Mouse (Mus musculus) c-Kit-positive CD71-positive TER-119-positive erythroid progenitor cells, embryonic 14.5 days (primary cell): ENCODE results near the gene Rab1b.
"Not testable (repeated sequence)": the region's sequence is repeated elsewhere in the genome, so short reads cannot be mapped to it uniquely, and the experiment has no call there.

Experiments
- DNase-seq: peaks from one replicate; pipeline ENCODE4 v3.0.0-alpha.2; 2013; ENCODE audit warnings: low spot score

The Rab1b gene

DNA sequence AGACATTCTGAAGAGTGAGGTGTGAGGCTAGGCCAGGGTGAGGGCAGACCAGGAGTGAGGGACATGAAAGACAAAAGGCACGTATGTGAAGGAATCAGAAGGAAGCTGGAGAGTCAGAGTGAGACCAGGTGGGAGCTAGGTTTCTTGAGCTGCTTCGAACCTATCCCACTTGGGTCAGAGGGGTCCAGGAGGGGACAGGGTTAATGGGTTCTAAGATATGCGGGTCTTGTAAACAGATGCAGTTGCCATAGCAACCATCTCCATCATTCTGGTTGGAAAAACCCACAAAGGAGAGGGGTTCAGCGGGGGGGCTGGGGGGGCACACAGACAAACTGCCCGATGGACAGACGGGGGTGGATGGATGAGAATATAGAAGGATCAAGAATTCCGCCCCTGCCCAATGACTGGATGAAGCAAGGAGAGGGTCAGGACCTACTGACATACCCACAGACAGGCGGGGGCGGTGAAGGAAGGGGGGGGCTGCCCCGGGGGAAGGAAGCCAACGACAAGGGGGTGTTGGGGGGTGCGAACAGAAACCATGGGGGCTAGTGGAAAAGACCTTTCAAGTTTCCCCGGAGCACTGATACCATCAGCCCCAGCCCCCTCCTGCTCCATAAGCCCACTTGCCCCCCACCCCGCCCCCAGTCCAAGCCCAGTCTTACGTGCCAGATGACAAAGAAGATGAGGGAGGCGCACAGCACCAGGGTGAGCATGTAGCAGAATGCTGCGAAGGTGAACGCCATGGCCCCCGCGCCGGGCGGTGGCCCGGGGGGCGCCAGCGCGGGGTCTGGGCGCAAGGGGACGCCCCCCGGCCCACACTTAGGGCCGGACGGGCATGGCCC lies 9.1 kb downstream of the Rab1b start:
- DNase-seq: no peak

DNA sequence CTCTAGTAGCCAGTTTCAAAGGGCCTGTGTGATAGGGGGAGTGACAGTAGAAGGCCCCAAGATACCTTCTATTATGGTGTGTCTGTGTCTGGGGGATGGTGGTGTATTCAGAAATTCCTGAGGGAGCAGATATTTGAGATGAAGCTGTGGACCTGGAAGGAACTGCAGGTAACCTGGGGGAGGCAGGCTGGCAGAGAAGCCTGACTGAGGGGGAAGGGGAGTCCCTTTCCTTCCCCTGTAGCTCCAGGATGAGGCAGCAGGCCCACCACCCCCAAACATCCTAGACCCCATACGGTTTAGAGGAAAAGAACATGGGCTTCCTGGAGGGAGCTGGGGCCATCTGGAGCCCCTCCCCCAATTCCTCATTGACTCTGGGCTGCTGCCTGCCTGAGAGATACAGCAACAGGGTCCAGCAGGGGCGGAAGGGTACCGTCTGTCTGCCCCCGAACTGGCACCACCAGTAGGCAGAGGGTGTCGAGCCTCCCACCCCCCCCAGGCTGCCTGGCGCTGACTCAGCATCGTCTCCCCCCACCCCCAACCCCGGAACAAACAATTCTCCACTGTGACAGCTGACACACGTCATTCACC lies 10.9 kb downstream of the Rab1b start:
- DNase-seq: no peak

DNA sequence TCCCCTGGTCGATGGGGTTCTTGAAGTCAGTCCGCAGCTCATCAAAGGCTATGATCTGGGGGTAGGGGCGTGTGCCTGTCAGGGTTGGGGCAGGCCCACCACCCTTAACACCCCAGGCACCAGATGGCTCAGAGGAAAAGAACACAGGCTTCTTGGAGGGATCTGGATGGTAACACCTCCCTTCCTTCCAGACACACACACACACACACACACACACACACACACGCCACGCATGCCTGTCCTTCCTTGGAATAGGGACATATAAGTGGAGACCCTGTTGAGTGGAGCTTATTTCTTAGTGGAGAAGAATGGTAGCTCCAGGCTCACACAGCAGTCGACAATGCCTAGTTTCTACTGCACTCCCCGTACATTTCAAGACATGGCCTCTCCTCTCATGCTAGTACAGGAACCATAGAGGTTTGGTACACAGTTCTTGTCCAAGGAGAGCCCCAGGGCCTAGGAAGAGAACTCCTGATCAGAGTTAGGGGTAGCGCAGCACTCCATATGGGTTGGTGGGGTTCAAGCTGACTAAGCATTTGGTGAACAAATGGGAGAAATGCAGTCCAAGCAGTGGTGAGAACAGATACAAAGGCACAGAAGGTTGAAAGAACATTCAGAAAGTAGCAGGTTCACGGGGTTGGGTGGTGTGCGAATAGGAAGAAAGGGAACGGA lies 12.0 kb downstream of the Rab1b start:
- DNase-seq: no peak

DNA sequence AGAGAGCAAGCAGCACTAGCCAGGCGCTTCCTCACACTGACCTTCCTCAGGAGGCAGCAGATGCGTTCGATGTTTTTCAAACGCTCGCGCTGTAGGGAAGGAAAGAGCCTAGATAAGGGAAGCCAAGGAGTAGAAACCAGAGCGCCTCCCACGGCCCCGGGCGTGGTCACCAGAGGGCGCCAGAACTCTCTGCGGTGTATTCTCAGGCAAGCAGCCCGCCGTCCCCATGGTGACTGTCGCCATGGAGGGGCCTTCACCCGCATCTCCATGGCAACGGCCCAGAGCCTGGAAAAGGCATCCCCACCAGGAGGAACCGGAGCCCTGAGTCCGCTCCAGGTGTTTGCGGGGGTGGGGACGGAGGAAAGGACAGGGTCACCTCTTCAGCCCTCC lies 12.6 kb downstream of the Rab1b start:
- DNase-seq: peak; percentile 86

DNA sequence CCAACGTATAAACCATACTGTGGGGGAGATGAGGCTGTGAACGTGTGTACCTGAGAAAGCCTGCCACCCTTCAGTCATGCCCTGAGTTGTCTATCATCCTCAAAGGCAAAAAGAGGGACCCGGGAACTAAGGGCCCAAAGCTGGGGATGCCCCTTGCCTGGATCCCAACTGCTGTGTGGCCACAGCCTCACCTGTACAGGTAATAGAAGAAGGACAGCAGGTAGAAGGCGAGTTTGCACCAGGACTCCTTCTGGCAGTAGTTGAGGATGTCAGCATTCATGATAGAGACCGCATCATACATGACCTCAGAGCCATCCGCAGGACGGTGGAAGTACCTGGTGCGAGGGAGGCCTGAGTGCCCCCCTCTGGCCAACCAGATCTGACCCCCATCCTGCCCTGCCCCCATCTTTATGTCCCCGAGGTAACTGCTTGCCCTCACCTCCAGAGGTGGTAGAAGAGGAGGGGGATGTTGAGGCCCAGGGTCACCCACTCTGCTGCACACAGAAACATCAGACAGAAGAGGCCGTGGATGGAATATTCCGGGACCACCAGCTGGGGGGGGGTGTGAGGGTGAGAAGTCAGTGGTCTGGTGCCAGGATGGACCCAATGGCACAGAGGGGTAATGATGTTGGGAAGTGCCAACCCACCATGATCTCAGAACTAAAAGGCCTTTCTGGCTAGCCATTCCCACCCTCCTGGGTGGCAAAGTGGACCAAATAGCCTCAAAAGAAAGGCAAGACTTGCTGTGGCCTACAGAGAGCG lies 13.2 kb downstream of the Rab1b start:
- no peak for DNase-seq

DNA sequence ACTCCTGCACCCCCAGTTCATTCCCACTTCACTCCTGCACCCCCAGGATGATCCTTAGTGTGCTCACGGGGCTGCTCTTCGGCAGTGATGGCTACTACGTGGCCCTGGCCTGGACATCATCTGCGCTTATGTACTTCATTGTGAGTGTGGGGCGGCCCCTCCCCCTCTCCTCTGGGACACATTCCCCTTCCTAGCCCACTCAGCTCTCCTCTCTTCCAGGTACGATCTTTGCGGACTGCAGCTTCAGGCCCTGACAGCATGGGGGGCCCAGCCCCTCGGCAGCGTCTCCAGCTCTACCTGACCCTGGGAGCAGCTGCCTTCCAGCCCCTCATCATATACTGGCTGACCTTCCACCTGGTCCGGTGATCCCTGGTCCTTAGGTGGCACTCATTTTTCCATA lies 14.8 kb downstream of the Rab1b start:
- no peak for DNase-seq

DNA sequence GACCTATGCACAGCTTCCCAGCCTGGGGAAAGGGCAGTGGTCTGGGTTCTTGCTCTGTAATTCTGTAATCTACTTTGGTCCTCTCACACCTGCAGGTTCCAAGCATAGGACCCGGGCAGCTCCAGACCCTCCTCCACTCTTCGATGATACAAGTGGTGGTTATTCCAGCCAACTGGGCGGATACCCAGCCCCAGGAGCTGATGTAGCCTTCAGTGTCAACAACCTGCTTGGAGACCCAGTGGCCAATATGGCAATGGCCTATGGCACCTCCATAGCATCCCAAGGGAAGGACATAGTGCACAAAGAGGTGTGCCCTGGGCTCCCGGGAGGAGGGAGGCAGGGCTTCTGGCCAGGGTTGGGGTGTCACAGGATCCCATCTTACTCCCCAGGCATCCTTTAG lies 17.5 kb downstream of the Rab1b start:
- no peak for DNase-seq

DNA sequence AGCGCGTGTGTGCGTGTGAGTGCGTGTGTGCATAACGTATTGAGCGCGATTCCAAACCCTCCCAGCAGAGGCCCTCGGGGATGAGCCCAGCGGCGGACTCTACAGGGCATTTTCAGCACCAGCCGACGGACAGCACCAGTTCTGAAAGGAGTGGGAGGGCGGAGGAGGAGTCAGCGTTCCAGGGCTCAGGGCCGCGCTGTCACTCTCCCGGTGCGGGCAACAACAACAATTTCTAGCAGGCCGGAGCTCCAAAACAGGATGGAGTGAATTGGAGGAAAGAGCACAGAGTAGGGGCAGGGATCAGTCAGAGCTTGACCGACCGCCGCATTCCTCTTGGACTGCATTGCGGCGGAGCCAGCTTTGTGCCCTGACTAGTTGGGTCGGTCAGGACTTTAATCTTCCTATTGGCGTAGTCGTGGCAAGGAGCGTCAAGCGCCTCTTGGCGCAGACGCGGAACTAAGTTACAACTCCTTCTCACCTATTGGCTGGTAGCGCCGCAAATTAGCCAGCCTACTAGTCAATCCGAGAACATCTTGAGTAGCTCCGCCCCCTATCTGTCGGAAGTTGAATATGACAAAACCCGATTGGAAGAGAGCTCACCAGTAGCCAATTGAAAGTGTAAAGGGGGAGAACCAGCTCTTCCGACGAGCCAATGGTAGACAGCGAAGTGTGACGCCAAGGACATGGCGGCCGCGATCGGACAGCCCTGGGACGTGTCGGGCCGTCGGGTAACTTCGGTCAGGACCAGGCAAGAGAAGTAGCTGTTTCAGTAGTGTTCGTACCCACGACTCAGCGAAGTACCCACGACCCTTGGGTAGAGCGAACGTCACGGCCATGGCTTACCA lies 18.8 kb downstream of the Rab1b start, which contains the start of gene Yif1a:
Yif1a (plus strand) TSS at position 655 of the 845 bp plus-strand sequence.
- DNase-seq: peak; percentile 97

DNA sequence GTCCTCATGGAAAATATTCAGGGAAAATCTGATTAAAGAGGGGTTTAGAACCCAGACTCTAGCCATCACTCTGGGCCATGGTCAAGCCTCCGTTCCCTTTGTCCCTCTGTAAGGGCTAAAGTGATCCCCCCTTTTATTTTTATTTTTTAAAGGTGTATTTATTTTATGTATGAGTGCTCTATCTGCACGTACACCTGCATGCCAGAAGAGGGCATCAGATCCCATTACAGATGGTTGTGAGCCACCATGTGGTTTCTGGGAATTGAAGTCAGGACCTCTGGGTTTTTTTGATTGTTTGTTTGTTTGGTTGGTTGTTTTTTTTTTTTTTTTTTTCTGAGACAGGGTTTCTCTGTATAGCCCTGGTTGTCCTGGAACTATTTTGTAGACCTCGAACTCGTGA lies 20.3 kb downstream of the Rab1b start:
- not testable (repeated sequence) for DNase-seq

DNA sequence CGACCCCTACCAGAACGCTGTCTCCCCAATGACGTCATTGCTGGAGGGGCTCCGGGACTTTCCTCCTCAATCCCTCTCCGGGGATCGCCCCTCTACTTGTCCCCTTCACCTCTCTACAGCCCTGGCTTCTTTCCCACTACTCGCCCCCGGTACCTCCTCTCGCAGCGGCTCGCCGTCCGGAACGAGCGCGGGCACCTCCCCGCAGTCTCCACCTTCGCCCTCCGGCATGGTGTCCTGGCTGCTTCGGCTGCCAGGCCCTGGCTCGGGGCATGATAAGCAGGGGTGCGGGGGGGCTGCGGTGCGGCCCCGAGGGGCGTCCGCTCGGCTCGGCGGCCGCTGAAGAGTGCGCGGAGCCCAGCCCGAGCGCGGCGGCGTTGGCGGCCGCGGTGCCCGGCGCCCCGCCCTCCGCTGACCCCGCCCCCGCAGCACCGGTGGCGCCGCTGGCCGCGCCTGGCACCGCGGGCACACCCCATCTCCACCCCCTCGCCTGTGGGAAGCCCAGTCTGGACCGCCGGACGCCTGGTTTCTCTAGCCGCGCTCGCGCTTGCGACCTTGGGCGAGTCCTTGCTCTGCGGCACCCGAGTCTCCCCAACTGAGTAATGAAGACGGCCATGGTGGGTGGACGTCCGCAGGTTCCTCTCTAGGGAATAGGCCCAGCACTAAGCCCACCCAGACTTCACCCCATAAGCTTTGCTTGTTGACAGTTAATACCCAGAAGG lies 21.6 kb downstream of the Rab1b start, which contains the start of gene Tmem151a:
Tmem151a (minus strand) TSS at position 387 of the 719 bp plus-strand sequence.
- no peak for DNase-seq

DNA sequence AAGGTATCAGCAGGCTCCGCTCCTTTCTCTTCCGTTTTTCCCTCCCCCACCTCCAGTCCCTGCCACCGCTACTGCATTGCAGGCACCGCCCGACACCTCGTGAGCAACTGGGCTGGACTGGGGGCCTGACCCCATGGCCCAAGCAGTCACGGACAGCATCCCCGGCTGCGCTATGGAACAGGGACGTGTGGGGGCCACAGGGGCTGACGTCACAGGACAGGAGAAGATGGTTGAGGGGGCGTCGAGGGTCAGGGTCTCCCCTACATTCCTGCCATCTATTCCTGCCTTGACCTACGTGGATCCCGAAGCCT lies 22.1 kb downstream of the Rab1b start:
- DNase-seq: no peak

DNA sequence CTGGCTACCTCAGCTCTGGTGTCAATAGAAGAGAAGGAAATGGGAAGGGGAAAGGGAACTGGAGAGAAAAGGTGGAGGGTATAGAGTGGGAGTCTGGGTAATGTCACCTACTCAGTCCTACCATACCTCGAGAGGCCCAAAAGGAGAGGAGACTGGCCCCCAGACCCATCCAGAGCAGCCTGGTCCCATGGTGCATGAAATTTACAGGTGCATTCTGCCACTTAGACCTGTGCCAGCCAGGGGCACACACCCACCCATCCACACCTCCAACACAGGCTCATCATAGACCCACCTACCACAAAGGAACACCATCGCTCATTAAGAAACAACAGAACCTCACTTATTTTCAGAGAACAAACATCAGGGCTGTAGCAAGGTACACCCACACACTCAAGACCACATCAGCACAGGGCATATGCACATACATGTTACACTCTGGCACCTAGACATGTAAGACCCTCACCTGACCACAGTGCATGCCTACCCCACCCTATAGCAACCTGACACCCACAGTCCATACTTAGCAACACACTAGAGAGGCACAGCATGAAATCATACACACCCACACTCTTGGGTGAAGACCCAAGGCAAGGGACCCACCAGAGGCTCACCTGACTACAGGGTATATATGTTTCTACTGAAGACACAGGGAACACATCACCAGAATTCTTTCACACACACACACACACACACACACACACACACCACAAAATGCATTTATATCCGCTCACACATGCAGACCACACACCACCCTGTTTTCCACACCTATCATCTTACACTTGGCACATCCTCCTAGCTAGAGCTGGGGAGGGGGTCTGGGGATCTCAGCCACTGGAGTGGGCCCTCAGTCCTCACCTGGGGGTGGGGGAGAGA lies 22.7 kb downstream of the Rab1b start:
- DNase-seq: no peak

DNA sequence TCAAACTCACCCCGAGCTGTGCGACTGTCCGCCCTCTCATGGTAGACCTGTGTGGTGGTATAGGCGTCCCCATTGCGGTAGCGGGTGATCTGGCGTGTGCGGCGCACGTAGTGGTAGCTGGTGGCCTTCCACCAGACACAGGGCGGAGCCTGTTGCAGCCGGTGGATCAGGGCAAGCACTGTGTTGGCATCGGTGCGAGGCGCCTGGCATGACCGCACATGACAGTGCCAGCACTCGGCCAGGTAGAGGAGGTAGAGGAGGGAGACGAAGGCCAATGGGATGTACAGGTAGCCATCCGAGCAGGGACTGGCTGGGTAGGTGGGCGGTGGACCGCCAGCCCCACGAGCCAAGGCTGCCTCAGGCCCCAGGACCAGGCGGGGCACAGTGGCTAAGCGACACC lies 24.3 kb downstream of the Rab1b start:
- DNase-seq: no peak

DNA sequence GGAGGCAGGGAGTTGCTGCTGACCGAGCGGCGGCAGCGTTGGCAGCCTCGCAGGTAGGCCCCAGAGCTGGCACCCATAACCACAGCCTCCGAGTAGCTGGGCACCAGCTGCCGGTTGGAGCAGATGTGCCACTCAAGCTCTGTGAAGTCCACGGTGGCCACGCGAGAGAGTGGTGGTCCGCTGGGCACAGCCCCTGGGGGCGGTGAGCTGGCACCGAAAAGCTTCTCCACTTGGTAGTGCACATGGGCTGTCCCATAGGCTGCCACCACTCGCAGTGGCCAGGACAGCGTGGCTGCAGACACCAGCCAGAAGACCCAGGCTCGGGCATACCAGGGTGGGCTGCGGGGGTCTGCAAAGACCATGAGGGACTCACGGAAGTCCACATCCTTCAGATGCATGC lies 24.9 kb downstream of the Rab1b start:
- DNase-seq: no peak

DNA sequence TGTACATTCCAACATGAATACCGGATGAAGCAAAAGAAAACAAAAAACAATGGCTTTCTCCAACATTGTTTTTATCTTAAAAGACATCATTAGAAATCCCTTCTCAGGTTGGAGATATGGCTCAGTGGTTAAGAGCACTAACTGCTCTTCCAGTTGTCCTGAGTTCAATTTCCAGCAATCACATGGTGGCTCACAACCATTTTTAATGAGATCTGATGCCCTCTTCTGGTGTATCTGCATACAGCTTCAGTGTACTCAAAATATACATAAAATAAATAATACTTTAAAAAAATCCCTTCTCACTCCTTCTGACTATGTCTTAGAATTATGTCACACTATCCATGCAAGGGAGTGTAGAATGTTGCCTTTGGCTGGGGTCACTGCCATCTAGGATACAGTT lies 27.6 kb downstream of the Rab1b start:
- DNase-seq: no peak

DNA sequence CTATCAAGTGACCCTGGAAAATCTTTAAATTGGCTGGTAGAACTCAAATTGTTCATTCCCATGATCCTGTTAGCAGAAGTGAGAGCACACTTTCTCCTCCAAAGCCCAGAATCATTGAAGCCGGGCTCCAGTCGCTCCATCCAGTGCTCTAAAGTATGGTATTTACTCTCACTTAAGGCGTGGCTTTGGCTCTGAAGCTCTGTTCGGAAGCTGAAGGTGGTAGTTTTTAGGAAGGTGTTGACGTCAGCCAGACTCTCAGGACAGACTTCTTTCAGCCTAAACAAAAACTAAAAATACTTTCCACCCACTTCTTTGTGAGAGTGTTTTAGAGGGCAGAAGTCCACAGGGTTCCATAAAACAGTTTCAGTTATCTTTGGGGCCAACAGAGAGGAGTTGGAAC lies 33.4 kb downstream of the Rab1b start:
- no peak for DNase-seq

DNA sequence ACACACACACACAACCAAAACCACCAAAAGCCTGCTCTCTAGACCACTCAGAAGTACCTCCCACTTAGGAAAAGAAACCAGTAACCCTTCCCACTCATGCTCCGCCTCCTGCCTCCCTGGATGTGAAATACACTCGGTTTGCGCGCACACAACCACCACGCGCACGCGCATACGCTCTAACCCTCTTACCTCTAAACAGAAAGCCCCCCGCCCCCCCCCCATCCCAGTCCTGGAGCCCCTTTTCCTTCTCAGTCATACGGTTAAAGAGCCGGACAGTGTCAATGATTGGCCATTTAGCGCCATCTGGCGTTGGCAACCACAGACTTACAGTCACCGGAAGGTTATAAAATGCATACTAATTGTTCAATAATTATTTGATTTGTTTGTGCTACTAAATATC lies 33.8 kb downstream of the Rab1b start:
- DNase-seq: peak; percentile 58

DNA sequence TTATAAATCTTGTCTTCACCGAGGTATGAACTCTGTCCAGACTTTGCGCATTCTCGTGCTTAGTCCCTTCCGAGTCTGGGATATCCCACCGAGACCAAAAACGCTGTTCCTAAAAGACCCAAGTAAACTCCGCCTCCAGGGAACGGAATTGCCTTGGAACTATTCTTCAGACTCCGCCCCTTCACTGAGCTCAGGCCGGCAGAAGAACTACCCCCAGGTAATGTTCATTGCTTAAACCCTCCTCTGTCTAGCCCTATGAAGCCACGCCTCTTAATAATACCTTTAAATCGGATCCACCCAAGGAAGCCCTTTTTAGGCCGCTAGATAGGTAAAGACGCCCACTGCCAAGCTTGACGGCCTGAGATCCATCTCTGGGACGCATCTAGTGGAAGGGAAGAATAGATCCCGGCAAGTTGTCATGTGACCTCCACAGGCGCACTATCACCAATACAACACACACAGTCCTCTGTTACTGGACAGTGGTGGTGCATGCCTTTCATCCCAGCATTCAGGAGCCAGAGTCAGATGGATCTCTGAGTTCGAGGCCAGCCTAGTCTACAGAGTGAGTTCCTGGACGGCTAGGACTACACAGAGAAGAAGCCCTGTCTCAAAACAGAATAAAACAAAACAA lies 34.4 kb downstream of the Rab1b start:
- peak; percentile 51 for DNase-seq
